Comparison of ENCODE assay signal across 22 mouse cellular contexts in the genomic region with DNA sequence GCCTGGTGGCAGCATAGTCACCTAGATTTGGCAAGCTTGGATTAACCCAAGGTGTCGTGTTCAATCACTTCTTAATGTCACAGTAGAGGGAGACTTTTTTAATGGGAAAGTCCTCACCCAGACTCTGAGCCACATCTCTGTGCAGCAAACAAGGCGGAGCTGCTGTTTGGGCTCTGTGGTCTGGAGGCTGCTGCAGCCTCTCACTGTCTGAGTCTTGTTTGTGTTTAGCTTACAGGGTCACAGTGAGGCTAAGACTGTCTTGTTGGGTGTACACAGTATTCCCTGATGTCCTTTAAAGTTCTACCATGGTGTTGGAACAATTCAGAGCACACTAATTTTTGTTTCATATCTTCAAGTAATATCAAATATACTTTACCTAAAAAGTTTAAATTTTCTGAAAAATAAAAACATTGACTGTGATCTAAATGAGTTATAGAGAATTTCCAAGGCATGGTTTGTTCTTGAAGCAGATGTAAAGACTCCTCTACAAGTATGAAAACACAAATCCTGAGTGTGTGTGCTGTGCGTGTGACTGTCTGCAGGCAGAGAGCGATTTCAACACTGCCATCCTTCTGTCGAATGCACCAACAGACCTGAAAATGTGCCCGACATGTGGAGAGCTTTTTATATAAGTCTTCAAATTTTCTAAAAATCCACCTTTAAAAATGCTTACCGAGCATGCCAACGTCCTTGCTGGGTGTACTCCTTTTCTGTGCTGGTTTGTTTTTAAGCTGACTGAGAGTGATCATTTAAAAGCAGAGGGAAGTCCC. TPM values are rescaled to one million over a fixed set of nuclear protein-coding genes. Genes with fewer than 3 reads are reported as not detected.
DNase-seq lines count a peak whose midpoint lies in the region; ATAC-seq lines count a peak whose summit lies in the region.
"Had no signal": no experiment of that assay in that cellular context is flagged by ENCODE, and none has a peak within 500 bp of the region (broad histone marks: within the 10 kb centered on the region; RNA-seq: fewer than 3 reads in every experiment).

No protein-coding gene starts in this region.

- H3K36me3 ChIP-seq in embryonic facial prominence, embryonic 12.5 days = peaks cover 6% of the 10 kb centered on the region
- peaks cover 35% of the 10 kb centered on the region for H3K36me3 ChIP-seq in embryonic facial prominence, embryonic 10.5 days (replicated peaks)
- H3K36me3 ChIP-seq in kidney, embryonic 15.5 days = peaks cover 14% of the 10 kb centered on the region
- H3K36me3 ChIP-seq in lung, embryonic 16.5 days (ENCODE audit: control insufficient read depth, insufficient read depth, low read length) = peaks cover 7% of the 10 kb centered on the region; the same call in 1 of the 2 replicates
- no peaks in the 10 kb centered on the region for H3K36me3 ChIP-seq in midbrain, embryonic 14.5 days (ENCODE audit: control insufficient read depth, insufficient read depth, low read length)

- DNase-seq in embryonic facial prominence, embryonic 10.5 days (ENCODE audit: low spot score) = no peak
- no peak for DNase-seq in kidney, postnatal 10 days
- DNase-seq in lung, postnatal 36 days = no peak
- DNase-seq in midbrain, embryonic 14.5 days = no peak
- DNase-seq in cerebellum, postnatal 25 days = no peak
- DNase-seq: adrenal gland, adult 8-10 months; cerebellum, adult 9-11 months; embryo, embryonic 11 days; gastrocnemius, postnatal 14 days; heart, adult 18-20 months; heart, postnatal 4 days; kidney, postnatal 14 days; liver, postnatal 0 days; right cerebral cortex, postnatal 25 days; thymus, adult 2 months had no signal

- no peaks in the 10 kb centered on the region for H3K27me3 ChIP-seq in embryonic facial prominence, embryonic 12.5 days
- H3K27me3 ChIP-seq in embryonic facial prominence, embryonic 10.5 days (replicated peaks; ENCODE audit: low read depth, poor library complexity, severe bottlenecking) = no peaks in the 10 kb centered on the region
- no peaks in the 10 kb centered on the region for H3K27me3 ChIP-seq in kidney, embryonic 15.5 days
- no peaks in the 10 kb centered on the region for H3K27me3 ChIP-seq in lung, embryonic 16.5 days (ENCODE audit: control insufficient read depth, insufficient read depth, low read depth, low read length)
- no peaks in the 10 kb centered on the region for H3K27me3 ChIP-seq in midbrain, embryonic 14.5 days (ENCODE audit: control insufficient read depth, insufficient read depth, low read length)
- H3K27me3 ChIP-seq: forebrain, embryonic 12.5 days; stomach, embryonic 15.5 days had no signal

- H3K4me3 ChIP-seq in embryonic facial prominence, embryonic 12.5 days = no peak overlapping the region
- no peak overlapping the region for H3K4me3 ChIP-seq in embryonic facial prominence, embryonic 10.5 days
- no peak overlapping the region for H3K4me3 ChIP-seq in kidney, embryonic 15.5 days (replicated peaks)
- no peak overlapping the region for H3K4me3 ChIP-seq in lung, embryonic 16.5 days (ENCODE audit: low read length)
- no peak overlapping the region for H3K4me3 ChIP-seq in midbrain, embryonic 14.5 days (replicated peaks; ENCODE audit: low read depth, low read length)
- H3K4me3 ChIP-seq: forebrain, embryonic 12.5 days; limb, embryonic 10.5 days; myocyte; stomach, embryonic 15.5 days had no signal

- no peaks in the 10 kb centered on the region for H3K9me3 ChIP-seq in embryonic facial prominence, embryonic 12.5 days
- peaks cover 7% of the 10 kb centered on the region; the same call in 1 of the 2 replicates for H3K9me3 ChIP-seq in embryonic facial prominence, embryonic 10.5 days
- H3K9me3 ChIP-seq in kidney, embryonic 15.5 days (replicated peaks) = no peaks in the 10 kb centered on the region
- H3K9me3 ChIP-seq in lung, embryonic 16.5 days (ENCODE audit: control insufficient read depth, low read length) = peaks cover 4% of the 10 kb centered on the region; the same call in 1 of the 2 replicates
- H3K9me3 ChIP-seq in midbrain, embryonic 14.5 days (ENCODE audit: control insufficient read depth, low read length) = no peaks in the 10 kb centered on the region
- H3K9me3 ChIP-seq: limb, embryonic 10.5 days; stomach, embryonic 15.5 days had no signal

- H3K4me1 ChIP-seq in embryonic facial prominence, embryonic 12.5 days = peaks cover 8% of the 10 kb centered on the region; the same call in 1 of the 2 replicates
- no peaks in the 10 kb centered on the region for H3K4me1 ChIP-seq in embryonic facial prominence, embryonic 10.5 days
- H3K4me1 ChIP-seq in kidney, embryonic 15.5 days = peaks cover 19% of the 10 kb centered on the region
- H3K4me1 ChIP-seq in lung, embryonic 16.5 days (replicated peaks; ENCODE audit: control insufficient read depth, insufficient read depth, low read length) = peaks cover 19% of the 10 kb centered on the region; the same call in 1 of the 2 replicates
- 0 out of 2 replicates have a peak, but pooled peaks cover 10% of the 10 kb centered on the region for H3K4me1 ChIP-seq in midbrain, embryonic 14.5 days (ENCODE audit: control insufficient read depth, insufficient read depth, low read length)
- H3K4me1 ChIP-seq: stomach, embryonic 15.5 days had no signal

- H3K4me2 ChIP-seq in embryonic facial prominence, embryonic 12.5 days (replicated peaks) = no peak overlapping the region
- H3K4me2 ChIP-seq in kidney, embryonic 15.5 days = no peak overlapping the region
- H3K4me2 ChIP-seq in lung, embryonic 16.5 days (ENCODE audit: low read depth, low read length) = no peak overlapping the region
- H3K4me2 ChIP-seq in midbrain, embryonic 14.5 days (ENCODE audit: low read length) = no peak overlapping the region
- H3K4me2 ChIP-seq: forebrain, embryonic 12.5 days; stomach, embryonic 15.5 days had no signal

- ATAC-seq in embryonic facial prominence, embryonic 12.5 days (ENCODE audit: insufficient number of reproducible peaks, insufficient read depth, low FRiP score, low TSS enrichment) = no peak
- no peak for ATAC-seq in kidney, embryonic 15.5 days (replicated peaks; ENCODE audit: low FRiP score)
- peak; percentile 48; the same call in 1 of the 2 replicates for ATAC-seq in lung, embryonic 16.5 days (ENCODE audit: low read depth)
- ATAC-seq in midbrain, embryonic 14.5 days (ENCODE audit: low FRiP score, low TSS enrichment) = no peak
- ATAC-seq: liver, postnatal 0 days had no signal

- WGBS in embryonic facial prominence, embryonic 12.5 days = 78% methylated on average over 8 of the region's 8 CpGs
- WGBS in embryonic facial prominence, embryonic 10.5 days = 83% methylated on average over 8 of the region's 8 CpGs
- 64% methylated on average over 8 of the region's 8 CpGs for WGBS in kidney, embryonic 15.5 days
- WGBS in lung, embryonic 16.5 days = 48% methylated on average over 8 of the region's 8 CpGs
- WGBS in midbrain, embryonic 14.5 days = 80% methylated on average over 8 of the region's 8 CpGs

- H3K9ac ChIP-seq in embryonic facial prominence, embryonic 12.5 days = no peak overlapping the region
- H3K9ac ChIP-seq in kidney, embryonic 15.5 days = no peak overlapping the region
- no peak overlapping the region for H3K9ac ChIP-seq in lung, embryonic 16.5 days (ENCODE audit: low read length)
- H3K9ac ChIP-seq in midbrain, embryonic 14.5 days (replicated peaks; ENCODE audit: low read length) = no peak overlapping the region; the same call in 1 of the 2 replicates
- H3K9ac ChIP-seq: forebrain, embryonic 12.5 days; liver, postnatal 0 days; stomach, embryonic 15.5 days had no signal

- peak overlapping the region; percentile 24; the same call in 1 of the 2 replicates for H3K27ac ChIP-seq in embryonic facial prominence, embryonic 12.5 days
- no peak overlapping the region for H3K27ac ChIP-seq in embryonic facial prominence, embryonic 10.5 days (replicated peaks)
- peak overlapping the region; percentile 49 for H3K27ac ChIP-seq in kidney, embryonic 15.5 days
- H3K27ac ChIP-seq in lung, embryonic 16.5 days (ENCODE audit: low read length) = peak overlapping the region; percentile 46; the same call in 1 of the 2 replicates
- peak overlapping the region; percentile 32; the same call in 1 of the 2 replicates for H3K27ac ChIP-seq in midbrain, embryonic 14.5 days (replicated peaks; ENCODE audit: low read depth, low read length)
- H3K27ac ChIP-seq: forebrain, embryonic 12.5 days; limb, embryonic 10.5 days; stomach, embryonic 15.5 days had no signal

RNA-seq across cellular contexts. Expression of gene Trub1, which starts 27.4 kb away (rescaled TPM):
- polyA plus RNA-seq in embryonic facial prominence, embryonic 12.5 days (2016; fragmentation: Nextera tagmentation; extraction: Ambion mirVana) = 26.3 and 27.2 TPM in 2 replicates
- polyA plus RNA-seq in embryonic facial prominence, embryonic 10.5 days (2016; fragmentation: Nextera tagmentation; extraction: Ambion mirVana) = 21.7 and 25.6 TPM in 2 replicates
- polyA plus RNA-seq in kidney, embryonic 15.5 days (2015; fragmentation: Nextera tagmentation; extraction: Ambion mirVana) = 28.2 and 30.6 TPM in 2 replicates
- 21.4 and 24.2 TPM in 2 replicates for polyA plus RNA-seq in lung, embryonic 16.5 days (2015; fragmentation: Nextera tagmentation; extraction: Ambion mirVana)
- polyA plus RNA-seq in midbrain, embryonic 14.5 days (2014; fragmentation: Nextera tagmentation; extraction: Ambion mirVana) = 13.1 and 15.6 TPM in 2 replicates
